Mouse (Mus musculus) adrenal gland, adult 2 months (tissue): ENCODE data around the gene Gabrr2. TPM values are rescaled to one million over a fixed set of nuclear protein-coding genes. Genes with fewer than 3 reads are reported as not detected.

Source experiments
- polyA plus RNA-seq: library from polyadenylated mRNA; depleted of rRNA; stranded (reverse); fragments of >200 nt; gene quantifications from 2 replicates; pipeline ENCODE4 v1.2.3, GENCODE M21; 2012; rRNA removed
- total RNA-seq, 2 experiments: library from RNA; stranded (reverse); gene quantifications; 2 replicates each; pipeline ENCODE4 v1.2.3; 2021

Gene Gabrr2
- total and polyA plus RNA-seq, 3 experiments: 0.95 TPM; not detected in 2

Other genes with a start within 250 kb of the Gabrr2 start
- 1 to 10 TPM; 2.2 to 4.6 TPM for gene Ankrd6, start 112.2 kb upstream of the Gabrr2 start, total RNA-seq
- gene Ankrd6, start 112.2 kb upstream of the Gabrr2 start, polyA plus RNA-seq: 0.56 and 0.75 TPM in 2 replicates
- gene Rragd, start 80.0 kb upstream of the Gabrr2 start, total RNA-seq: 10 to 100 TPM in 1 of 2 experiments, 1 to 10 TPM in 1; 7.9 to 14.7 TPM
- 1.0 and 1.1 TPM in 2 replicates for gene Rragd, start 80.0 kb upstream of the Gabrr2 start, polyA plus RNA-seq
- gene Ube2j1, start 31.6 kb upstream of the Gabrr2 start, total RNA-seq: 10 to 100 TPM; 61.5 to 71.4 TPM
- 12.5 and 14.2 TPM in 2 replicates for gene Ube2j1, start 31.6 kb upstream of the Gabrr2 start, polyA plus RNA-seq
- under 1 TPM in 1 of 2 experiments, not detected in 1; 0.28 TPM for gene Gabrr1, start 69.5 kb downstream of the Gabrr2 start, total RNA-seq
- 0.07 TPM in 1 of 2 replicates, not detected in the other for gene Gabrr1, start 69.5 kb downstream of the Gabrr2 start, polyA plus RNA-seq
- gene Pm20d2, start 126.7 kb downstream of the Gabrr2 start, total RNA-seq: 10 to 100 TPM; 19.5 to 47.0 TPM
- gene Pm20d2, start 126.7 kb downstream of the Gabrr2 start, polyA plus RNA-seq: 63.8 and 85.1 TPM in 2 replicates
- under 1 TPM; 0.55 to 0.98 TPM for gene Srsf12, start 146.0 kb downstream of the Gabrr2 start, total RNA-seq
- gene Srsf12, start 146.0 kb downstream of the Gabrr2 start, polyA plus RNA-seq: 0.22 and 0.85 TPM in 2 replicates
- gene Pnrc1, start 227.2 kb downstream of the Gabrr2 start, total RNA-seq: 100 to 1,000 TPM; 165 to 239 TPM
- gene Pnrc1, start 227.2 kb downstream of the Gabrr2 start, polyA plus RNA-seq: 205 and 321 TPM in 2 replicates
- 10 to 100 TPM; 33.4 to 37.4 TPM for gene Rngtt, start 247.3 kb downstream of the Gabrr2 start, total RNA-seq
- gene Rngtt, start 247.3 kb downstream of the Gabrr2 start, polyA plus RNA-seq: 2.3 and 2.5 TPM in 2 replicates